Mouse (Mus musculus) testis, adult 2 months (tissue): ENCODE data around the gene Optc. TPM values are rescaled to one million over a fixed set of nuclear protein-coding genes. Genes with fewer than 3 reads are reported as not detected.
A peak's percentile ranks its signal among the peaks of the same experiment; 100 is the strongest.

Source experiments
- H3K27ac ChIP-seq: fragments of 200-500 bp; 2 replicates; pipeline ENCODE4 v1.5.1; 2012; ENCODE audit warnings: low read depth, low read length; ENCODE audit not compliant: control insufficient read depth, insufficient read depth
- H3K27me3 ChIP-seq: fragments of 200-500 bp; 2 replicates; pipeline ENCODE4 v1.6.1; 2012; ENCODE audit warnings: mild to moderate bottlenecking, low read length, moderate library complexity; ENCODE audit not compliant: control insufficient read depth, insufficient read depth
- H3K36me3 ChIP-seq: fragments of 200-500 bp; 2 replicates; pipeline ENCODE4 v1.6.1; 2012; ENCODE audit warnings: mild to moderate bottlenecking, low read length; ENCODE audit not compliant: control insufficient read depth, insufficient read depth
- H3K4me1 ChIP-seq: fragments of 200-500 bp; 2 replicates; pipeline ENCODE4 v1.6.1; 2012; ENCODE audit warnings: low read length; ENCODE audit not compliant: control insufficient read depth, insufficient read depth
- H3K4me3 ChIP-seq: fragments of 200-500 bp; 2 replicates; pipeline ENCODE4 v1.5.1; 2012; ENCODE audit warnings: low read depth, mild to moderate bottlenecking, low read length, moderate library complexity, mixed read lengths; ENCODE audit not compliant: control insufficient read depth
- CTCF ChIP-seq: fragments of 200-500 bp; IDR thresholded peaks from 2 replicates; pipeline ENCODE4 v1.5.1; 2012; ENCODE audit warnings: low read depth, mild to moderate bottlenecking, inconsistent platforms, low read length, moderate library complexity; ENCODE audit not compliant: control insufficient read depth, insufficient read depth, insufficient replicate concordance
- POLR2A ChIP-seq: fragments of 200-500 bp; IDR thresholded peaks from 2 replicates; pipeline ENCODE4 v1.6.1; 2012; ENCODE audit warnings: low read depth, mild to moderate bottlenecking, inconsistent platforms, low read length, moderate library complexity; ENCODE audit not compliant: control insufficient read depth
- polyA plus RNA-seq: library from polyadenylated mRNA; depleted of rRNA; stranded (reverse); fragments of >200 nt; gene quantifications from 2 replicates; pipeline ENCODE4 v1.2.3, GENCODE M21; 2012

Optc gene
- polyA plus RNA-seq, 1 experiment: 0.86 TPM

- no peak overlapping the region for H3K27ac ChIP-seq
- H3K27me3 ChIP-seq: no peaks in the 10 kb centered on the region
- H3K4me1 ChIP-seq: no peaks in the 10 kb centered on the region
- TF ChIP-seq POLR2A (no peak), CTCF (no peak)
- no peak overlapping the region for H3K4me3 ChIP-seq
- no peaks in the 10 kb centered on the region for H3K36me3 ChIP-seq
Measured at GRCm38 (mm10) chr1:133941158-133941860, 33.5 kb upstream of the Optc start.

- Histone ChIP-seq H3K36me3 (no peaks in the 10 kb centered on the region), H3K4me1 (no peaks in the 10 kb centered on the region), H3K4me3 (no peak overlapping the region), H3K27me3 (no peaks in the 10 kb centered on the region), H3K27ac (no peak overlapping the region)
- TF ChIP-seq CTCF (no peak), POLR2A (no peak)
Measured at GRCm38 (mm10) chr1:133940481-133941092, 32.8 kb upstream of the Optc start.

GRCm38 (mm10) chr1:133939708-133940107 is 31.9 kb upstream of the Optc start:
- no peak for TF ChIP-seq POLR2A
- TF ChIP-seq CTCF: no peak
- no peaks in the 10 kb centered on the region for H3K36me3 ChIP-seq

GRCm38 (mm10) chr1:133936169-133936568 is 28.4 kb upstream of the Optc start:
- Histone ChIP-seq H3K36me3 (no peaks in the 10 kb centered on the region), H3K27me3 (no peaks in the 10 kb centered on the region), H3K4me1 (no peaks in the 10 kb centered on the region; the same call in 1 of the 2 replicates), H3K4me3 (no peak overlapping the region), H3K27ac (no peak overlapping the region)
- TF ChIP-seq POLR2A (no peak), CTCF (peak; percentile 50; the same call in 1 of the 2 replicates)

More at GRCm38 (mm10) chr1:133939708-133940107, 31.9 kb upstream of the Optc start:
- no peak overlapping the region for H3K27ac ChIP-seq
- H3K27me3 ChIP-seq: no peaks in the 10 kb centered on the region
- H3K4me3 ChIP-seq: no peak overlapping the region
- no peaks in the 10 kb centered on the region for H3K4me1 ChIP-seq

GRCm38 (mm10) chr1:133934354-133934963 is 26.7 kb upstream of the Optc start:
- TF ChIP-seq POLR2A (no peak), CTCF (no peak)
- Histone ChIP-seq H3K27ac (no peak overlapping the region), H3K4me3 (no peak overlapping the region), H3K36me3 (no peaks in the 10 kb centered on the region), H3K27me3 (no peaks in the 10 kb centered on the region), H3K4me1 (no peaks in the 10 kb centered on the region; the same call in 1 of the 2 replicates)

- TF ChIP-seq CTCF: no peak
- TF ChIP-seq POLR2A: no peak
- Histone ChIP-seq H3K36me3 (no peaks in the 10 kb centered on the region), H3K27ac (no peak overlapping the region)
Measured at GRCm38 (mm10) chr1:133933301-133934195, 25.7 kb upstream of the Optc start.

More at GRCm38 (mm10) chr1:133933301-133934195, 25.7 kb upstream of the Optc start:
- H3K27me3 ChIP-seq: no peaks in the 10 kb centered on the region
- no peaks in the 10 kb centered on the region; the same call in 1 of the 2 replicates for H3K4me1 ChIP-seq
- no peak overlapping the region for H3K4me3 ChIP-seq
